Mouse (Mus musculus) spleen, postnatal 4 days (tissue): Measurements from ENCODE around the gene Meltf.
A peak's percentile ranks its signal among the peaks of the same experiment; 100 is the strongest.
"Not testable (repeated sequence)": the region's sequence is repeated elsewhere in the genome, so short reads cannot be mapped to it uniquely, and the experiment has no call there.

Experiments used
- DNase-seq, 2 experiments: peaks; one replicate each; pipeline ENCODE4 v3.0.0; 2022; ENCODE audit warnings: low spot score in 2 of 2

The Meltf gene

DNA sequence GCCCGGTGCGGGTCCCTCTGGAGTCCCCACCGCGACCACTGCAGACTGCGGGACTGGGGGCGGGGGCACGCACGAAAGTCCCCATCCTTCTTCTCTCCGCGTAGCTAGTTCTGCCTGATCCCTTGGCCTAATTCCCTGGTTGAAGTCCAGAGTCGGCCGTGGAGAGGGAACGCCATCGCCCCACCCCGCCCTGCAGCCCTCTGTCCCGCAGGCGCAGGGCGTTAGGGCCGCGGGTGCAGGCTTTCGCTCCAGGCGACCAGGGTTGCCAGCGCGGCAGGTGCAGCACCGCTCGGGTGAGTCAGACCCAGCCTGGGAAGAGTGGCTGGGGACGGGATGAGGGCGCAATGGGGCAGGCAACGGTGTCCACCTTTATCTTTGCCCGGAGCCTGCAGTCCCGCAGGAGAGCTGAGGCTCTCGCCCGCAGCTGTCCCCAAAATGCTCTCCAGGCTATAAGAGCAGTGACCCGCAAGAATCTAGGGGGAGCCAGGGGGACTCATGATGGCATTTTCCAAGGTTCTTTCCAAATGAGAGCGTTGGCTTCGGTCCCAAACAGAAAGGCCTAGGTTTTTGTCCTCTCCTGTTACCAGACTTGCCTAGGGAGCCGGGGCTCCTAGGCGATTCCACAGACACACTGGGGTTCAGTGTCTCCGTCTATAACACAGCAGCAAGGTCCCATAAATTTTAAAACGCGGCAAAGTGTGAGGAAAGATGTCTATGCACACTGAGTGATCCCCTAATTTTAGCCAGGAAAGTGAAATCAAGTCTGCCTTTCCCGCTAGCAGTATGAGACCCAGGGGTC, 55.3 kb downstream of the Meltf start, which contains the start of gene Pigz:
Gene Pigz, plus strand, starts transcription at position 101 of the 799 bp plus-strand sequence.
- peak in 1 of 2 experiments; percentile 70 for DNase-seq

DNA sequence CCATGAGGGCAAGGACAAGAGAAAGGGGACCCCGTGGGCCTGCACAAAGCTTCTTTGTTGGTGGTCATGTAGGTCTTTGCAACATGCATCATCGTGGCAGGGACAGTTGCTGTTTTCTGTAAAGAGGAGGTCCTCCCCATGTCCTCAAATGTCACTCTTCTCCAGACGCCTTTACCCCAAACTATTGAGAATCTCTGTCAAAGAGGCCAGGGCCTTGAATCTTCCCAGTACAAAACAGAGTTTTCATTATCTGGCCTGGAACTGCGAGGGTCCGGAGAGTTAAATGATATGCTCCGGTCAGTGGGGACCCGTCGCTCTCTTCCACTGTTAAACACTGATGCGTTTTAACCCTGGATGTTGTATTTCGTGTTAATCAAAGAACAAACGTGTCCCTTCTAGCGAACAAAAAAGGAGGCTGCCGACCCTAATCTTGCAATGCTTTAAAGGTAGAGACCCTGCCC, 56.0 kb downstream of the Meltf start:
- no peak for DNase-seq

DNA sequence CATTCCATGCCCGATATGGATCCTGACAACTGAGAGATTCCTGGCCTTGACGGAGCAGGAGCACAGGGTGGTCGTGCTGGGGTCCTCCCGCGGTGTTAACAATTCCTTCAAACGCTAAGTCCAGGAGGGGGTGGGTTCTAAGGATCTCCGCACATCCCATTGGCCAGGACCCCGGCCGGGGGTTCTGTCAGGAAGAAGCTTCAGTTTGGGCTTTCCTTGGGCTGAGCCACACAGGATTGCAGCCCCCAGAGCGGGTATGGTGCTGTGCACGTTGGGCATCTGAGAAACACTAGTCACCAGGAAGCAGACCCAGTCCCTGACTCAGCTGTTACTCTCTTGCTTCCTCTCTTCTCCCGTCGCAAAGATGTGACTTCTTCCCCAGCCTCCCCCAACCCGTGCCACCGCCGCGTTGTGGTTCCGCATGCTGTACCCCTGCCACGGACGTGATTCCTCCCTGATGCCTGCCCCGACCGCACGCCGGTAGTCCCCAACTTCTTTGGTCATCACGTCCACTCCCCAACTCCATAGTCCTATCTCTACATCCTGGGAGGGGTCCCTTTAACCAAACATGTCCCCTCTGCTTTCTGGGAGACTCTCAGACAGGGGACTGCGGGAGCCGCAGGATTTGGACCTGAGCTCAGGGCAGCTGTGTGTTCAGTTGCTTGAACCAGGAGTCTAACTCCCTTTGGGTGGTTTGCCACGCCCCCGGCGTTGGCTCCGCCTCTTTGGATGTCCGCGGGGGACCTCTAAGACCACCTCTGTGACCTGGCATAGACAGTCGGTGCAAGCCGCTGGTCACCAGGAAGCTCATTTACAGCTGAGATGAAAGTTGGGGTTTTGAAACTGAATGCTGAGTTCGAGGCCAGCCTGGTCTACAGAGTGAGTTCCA, 56.7 kb downstream of the Meltf start:
- peak in 1 of 2 experiments; percentile 62 for DNase-seq

DNA sequence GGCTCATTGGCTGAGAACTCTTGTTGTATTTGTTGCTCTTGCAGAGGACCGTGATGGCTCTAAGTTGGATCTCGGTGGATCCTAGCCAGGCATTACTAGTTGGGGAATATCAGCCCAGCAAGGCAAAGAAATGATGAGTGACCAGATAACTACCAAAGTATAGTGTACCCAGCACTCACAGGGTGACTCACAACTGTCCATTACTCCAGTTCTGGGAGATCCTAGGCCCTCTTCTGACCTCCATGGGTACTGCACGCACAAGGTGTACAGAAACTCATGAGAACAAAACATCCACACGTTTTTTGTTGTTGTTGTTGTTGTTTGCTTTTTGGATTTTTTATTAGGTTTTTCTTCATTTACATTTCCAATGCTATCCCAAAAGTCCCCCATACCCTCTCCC, 58.0 kb downstream of the Meltf start:
- DNase-seq = no peak

DNA sequence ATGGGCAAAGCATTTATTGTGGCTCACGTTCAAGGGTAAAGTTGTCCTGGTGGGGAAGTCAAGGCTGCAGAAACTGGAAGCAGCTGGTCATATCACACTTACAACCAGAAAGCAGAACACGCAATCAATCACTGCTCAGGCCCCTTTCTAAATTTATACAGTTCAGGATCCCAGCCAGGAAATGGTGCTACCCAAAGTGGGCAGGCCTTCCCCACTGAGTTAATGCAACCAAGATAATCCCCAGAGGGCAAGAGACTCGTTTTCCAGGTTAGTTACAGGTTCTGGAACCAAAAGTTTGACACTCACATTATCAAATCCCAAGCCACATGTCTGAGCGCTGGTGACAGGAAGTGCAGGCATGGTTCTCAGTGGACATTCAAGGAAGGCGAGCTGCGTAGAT, 60.2 kb downstream of the Meltf start:
- no peak for DNase-seq

GRCm38 (mm10) chr16:31940586-31940985, 62.0 kb downstream of the Meltf start:
- no peak for DNase-seq

DNA sequence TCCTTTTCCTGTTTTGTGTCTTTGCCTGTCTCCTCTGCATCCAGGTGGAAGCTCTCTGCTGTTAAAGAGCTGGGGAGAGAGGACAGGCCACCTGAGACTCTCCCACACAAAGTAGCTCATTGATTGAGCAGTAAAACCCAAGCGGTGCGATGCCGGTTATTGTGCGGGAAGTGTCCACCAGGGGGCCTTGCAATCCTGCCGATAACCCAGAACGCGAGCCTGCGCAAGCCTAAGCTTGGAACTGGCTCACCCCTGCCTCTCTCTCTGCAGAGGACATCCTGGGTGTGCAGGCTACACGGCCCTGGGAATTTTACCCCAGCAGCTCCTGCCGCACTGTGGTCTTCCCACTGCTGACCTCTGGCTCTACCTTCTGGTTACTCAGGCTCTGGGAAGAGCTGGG, 65.4 kb downstream of the Meltf start:
- DNase-seq = peak; percentile 76 to 92

DNA sequence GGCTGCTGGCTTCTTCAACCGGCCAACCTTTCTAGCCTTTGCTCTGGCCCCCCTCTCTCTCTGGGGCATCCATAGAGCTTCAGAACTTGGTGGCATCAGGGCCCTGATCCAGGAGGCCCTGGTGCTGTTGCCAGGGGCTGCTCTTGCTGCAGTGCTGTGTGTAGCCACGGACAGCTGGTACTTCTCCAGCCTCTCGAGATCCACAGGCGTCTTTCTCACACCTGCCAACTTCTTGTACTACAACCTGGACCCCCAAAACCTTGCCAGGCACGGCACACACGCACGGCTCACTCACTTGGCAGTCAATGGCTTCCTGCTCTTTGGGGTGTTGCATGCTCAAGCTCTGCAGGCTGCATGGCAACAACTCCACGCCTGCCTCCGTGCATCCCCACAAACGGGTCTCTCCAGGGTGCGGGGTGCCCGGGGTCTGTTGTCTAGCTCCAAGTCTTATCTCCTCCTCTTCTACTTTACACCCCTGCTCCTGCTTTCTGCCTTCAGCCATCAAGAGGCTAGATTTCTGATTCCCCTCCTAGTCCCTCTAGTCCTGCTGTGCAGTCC, 66.2 kb downstream of the Meltf start:
- DNase-seq = peak in 1 of 2 experiments; percentile 57

DNA sequence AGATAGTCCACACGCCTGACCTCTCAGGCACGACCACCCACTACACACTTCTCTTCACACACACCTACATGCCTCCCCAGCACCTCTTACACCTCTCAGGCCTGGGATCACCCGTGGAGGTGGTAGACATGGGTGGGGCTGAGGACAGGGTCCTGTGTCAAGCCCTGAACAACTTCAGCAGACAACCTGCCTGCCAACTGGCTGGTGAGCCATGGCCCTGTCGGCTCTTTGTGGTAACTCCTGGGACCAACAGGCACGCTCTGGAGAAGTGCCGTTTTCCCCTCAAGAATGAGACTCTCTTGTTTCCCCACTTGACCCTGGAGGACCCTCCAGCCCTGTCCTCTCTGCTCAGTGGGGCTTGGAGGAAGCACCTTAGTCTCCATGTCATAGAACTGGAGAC, 66.8 kb downstream of the Meltf start:
- peak in 1 of 2 experiments; percentile 56 for DNase-seq

GRCm38 (mm10) chr16:31945986-31946385, 67.4 kb downstream of the Meltf start:
- DNase-seq = not testable (repeated sequence)

- DNase-seq = no peak
Measured at GRCm38 (mm10) chr16:31947333-31947732, 68.7 kb downstream of the Meltf start.

GRCm38 (mm10) chr16:31947901-31948316, 69.3 kb downstream of the Meltf start:
- no peak for DNase-seq

DNA sequence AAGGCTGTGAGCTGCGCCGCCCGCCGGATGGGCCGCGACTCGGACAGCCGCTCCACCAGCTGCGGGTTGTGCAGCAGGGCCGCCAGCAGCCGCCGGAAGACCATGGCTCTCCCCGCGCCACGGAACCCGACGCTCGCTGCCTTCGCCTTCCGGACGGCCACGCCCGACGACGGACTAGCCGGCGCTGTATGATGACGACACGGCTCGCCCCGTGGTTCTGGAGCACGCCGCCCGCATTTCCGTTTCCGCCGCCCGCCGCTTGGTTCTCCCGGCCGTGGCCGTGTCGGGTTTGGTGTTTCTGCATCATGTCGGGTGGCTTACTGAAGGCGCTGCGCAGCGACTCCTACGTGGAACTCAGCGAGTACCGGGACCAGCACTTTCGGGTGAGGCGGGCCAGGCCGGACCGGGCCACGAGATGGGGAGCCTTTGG, 69.8 kb downstream of the Meltf start, which contains the start of the genes 0610012G03Rik and Ncbp2:
Gene 0610012G03Rik, minus strand, starts transcription at position 150 of the 430 bp plus-strand sequence.
Gene Ncbp2, plus strand, starts transcription at position 169 of the 430 bp plus-strand sequence.
- DNase-seq = peak; percentile 94 to 98
